Mouse (Mus musculus) embryonic facial prominence, embryonic 10.5 days (tissue): ENCODE results near the gene Tmc2. TPM values are rescaled to one million over a fixed set of nuclear protein-coding genes. Genes with fewer than 3 reads are reported as not detected.

Experiments used
- DNase-seq: peaks from one replicate; pipeline ENCODE4 v3.0.0-alpha.2; 2017; ENCODE audit warnings: low spot score
- H3K27ac ChIP-seq: fragments of 300-500 bp; sonication (generic); replicated peaks from 2 replicates; pipeline ENCODE4 v1.5.1; 2016; ENCODE audit warnings: mild to moderate bottlenecking
- H3K27me3 ChIP-seq: fragments of 300-500 bp; sonication (generic); replicated peaks from 2 replicates; pipeline ENCODE4 v1.6.1; 2016; ENCODE audit warnings: low read depth, mild to moderate bottlenecking; ENCODE audit not compliant: poor library complexity, severe bottlenecking
- H3K36me3 ChIP-seq: fragments of 300-500 bp; sonication (generic); replicated peaks from 2 replicates; pipeline ENCODE4 v1.6.1; 2016; ENCODE audit warnings: mild to moderate bottlenecking, moderate library complexity
- H3K4me1 ChIP-seq: fragments of 300-500 bp; sonication (generic); 2 replicates; pipeline ENCODE4 v1.6.1; 2016
- H3K4me3 ChIP-seq: fragments of 300-500 bp; sonication (generic); 2 replicates; pipeline ENCODE4 v1.5.1; 2016; ENCODE audit warnings: mild to moderate bottlenecking, moderate library complexity
- H3K9me3 ChIP-seq: fragments of 300-500 bp; sonication (generic); 2 replicates; pipeline ENCODE4 v1.6.1; 2016; ENCODE audit warnings: mild to moderate bottlenecking
- whole genome bisulfite sequencing: fragments of 180-500 bp; shearing (Covaris S2); methylation state at CpG from one replicate; pipeline ENCODE4 v1.1.7; 2016; 5-methylcytosine and 5-hydroxymethylcytosine counted together
- polyA plus RNA-seq: library from polyadenylated mRNA; unstranded; fragments of >200 nt; fragmentation: Nextera tagmentation; extraction: Ambion mirVana; gene quantifications from 2 replicates; pipeline ENCODE4 v1.2.1, GENCODE M21; 2016

Tmc2 gene
- polyA plus RNA-seq, 1 experiment from 2014 or later: not detected

DNA sequence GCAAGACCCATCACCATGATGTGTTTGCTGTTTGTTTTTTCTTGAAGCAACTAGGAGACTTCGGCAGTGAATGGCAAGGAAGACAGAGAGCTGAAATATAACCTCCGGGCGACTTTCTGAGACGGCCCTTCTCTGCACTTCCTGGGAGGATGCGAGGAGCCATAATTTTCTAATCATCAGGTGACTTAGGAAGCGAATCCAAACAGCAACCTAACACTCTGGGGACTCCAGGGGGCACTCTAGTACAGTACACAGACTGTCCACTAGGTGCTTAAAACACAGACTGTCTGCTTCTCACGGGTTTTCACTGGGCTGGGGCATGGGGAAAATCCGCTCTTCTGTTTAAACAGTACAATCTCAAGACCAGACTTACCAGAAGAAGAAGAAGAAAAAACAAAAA lies 96.4 kb downstream of the Tmc2 start:
- 15% methylated on average over 8 of the region's 8 CpGs for WGBS
- H3K9me3 ChIP-seq: no peaks in the 10 kb centered on the region
- peaks cover 45% of the 10 kb centered on the region for H3K27me3 ChIP-seq
- peaks cover 49% of the 10 kb centered on the region for H3K4me1 ChIP-seq
- H3K4me3 ChIP-seq: peak overlapping the region; percentile 18; the same call in 1 of the 2 replicates
- no peak overlapping the region for H3K27ac ChIP-seq
- DNase-seq: peak; percentile 61
- no peaks in the 10 kb centered on the region for H3K36me3 ChIP-seq

DNA sequence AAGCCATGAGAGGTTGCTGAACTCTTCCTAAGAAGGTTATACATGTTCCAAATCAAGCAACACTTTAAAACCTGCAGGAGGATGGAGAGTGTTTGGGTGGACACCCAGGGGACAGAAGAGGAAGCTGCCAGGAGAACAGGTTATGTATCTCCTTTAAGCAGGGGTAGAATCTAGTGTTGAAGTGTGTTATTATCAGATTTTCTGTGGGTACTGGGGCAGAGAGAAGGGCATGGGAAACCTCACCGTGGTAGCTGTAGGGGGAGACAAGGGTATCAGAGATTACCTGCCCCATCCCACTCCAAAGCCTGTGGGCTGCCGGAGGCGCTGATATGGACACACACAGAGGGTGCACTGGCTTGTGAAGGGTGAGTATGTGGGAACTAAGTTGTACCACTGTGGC lies 98.0 kb downstream of the Tmc2 start:
- WGBS: 54% methylated on average over 3 of the region's 3 CpGs
- Histone ChIP-seq H3K4me1 (peaks cover 57% of the 10 kb centered on the region), H3K36me3 (peaks cover 4% of the 10 kb centered on the region; the same call in 1 of the 2 replicates), H3K27ac (no peak overlapping the region), H3K4me3 (no peak overlapping the region), H3K27me3 (peaks cover 61% of the 10 kb centered on the region), H3K9me3 (no peaks in the 10 kb centered on the region)
- no peak for DNase-seq

DNA sequence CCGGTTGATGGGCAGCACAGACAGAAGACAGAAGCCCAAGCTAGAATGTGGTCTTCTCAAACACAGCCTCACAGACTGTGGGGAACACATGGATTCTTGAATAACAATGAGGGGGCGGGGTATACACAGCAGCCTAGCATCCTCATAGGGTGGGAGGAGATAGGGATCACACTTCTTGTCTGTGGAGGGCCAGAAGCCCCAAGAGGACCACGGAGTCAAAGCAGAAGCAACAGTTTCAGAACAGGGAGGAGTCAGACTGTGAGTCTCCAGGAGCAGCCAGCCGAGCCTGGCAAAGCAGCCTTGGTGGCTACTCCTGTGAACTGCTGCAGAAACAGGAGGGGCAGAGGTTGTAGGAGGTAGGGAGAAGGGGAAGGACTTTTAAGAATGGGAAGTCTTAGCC lies 98.5 kb downstream of the Tmc2 start:
- peaks cover 7% of the 10 kb centered on the region; the same call in 1 of the 2 replicates for H3K36me3 ChIP-seq
- H3K27me3 ChIP-seq: peaks cover 66% of the 10 kb centered on the region
- DNase-seq: peak; percentile 44
- peaks cover 57% of the 10 kb centered on the region for H3K4me1 ChIP-seq
- 5% methylated on average over 4 of the region's 4 CpGs for whole genome bisulfite sequencing
- H3K9me3 ChIP-seq: no peaks in the 10 kb centered on the region
- no peak overlapping the region for H3K27ac ChIP-seq
- H3K4me3 ChIP-seq: peak overlapping the region; percentile 77

DNA sequence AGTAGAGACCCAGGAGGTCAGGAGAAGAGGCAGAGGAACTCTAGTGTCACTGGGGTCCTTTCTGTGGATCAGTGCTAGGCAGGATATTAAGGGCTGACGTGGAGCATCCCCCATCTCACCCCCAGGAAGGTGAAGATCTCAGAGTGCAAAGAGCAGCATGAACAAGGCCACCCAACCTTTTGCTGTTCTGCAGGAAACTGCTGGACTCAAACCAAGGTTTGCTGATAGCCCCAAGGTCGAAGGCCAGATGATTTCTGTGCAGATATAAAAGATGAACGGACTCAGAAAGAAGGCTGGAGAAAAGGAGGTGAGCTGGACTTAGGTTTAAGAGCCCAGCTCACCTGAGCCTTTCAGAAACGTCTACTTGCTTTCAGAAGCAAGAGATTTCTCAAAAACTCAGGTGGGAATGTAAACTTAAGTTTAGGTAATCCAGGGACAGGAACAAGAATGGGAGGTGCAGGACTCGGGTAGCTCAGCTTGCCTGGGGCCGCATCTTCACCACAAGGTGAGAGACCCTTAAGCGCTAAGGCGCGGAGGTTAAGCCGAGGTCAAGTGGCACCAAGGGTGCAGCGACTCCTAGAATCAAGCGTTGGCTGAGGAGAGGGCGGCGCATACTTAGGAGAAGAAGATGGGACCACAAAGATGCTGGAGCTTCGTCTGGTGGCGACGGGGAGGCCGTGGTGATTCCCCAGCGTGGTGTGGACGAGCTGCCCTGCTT lies 99.4 kb downstream of the Tmc2 start:
- peak overlapping the region; percentile 77 for H3K4me3 ChIP-seq
- H3K27ac ChIP-seq: peak overlapping the region; percentile 83
- no peaks in the 10 kb centered on the region for H3K9me3 ChIP-seq
- WGBS: 8% methylated on average over 20 of the region's 20 CpGs
- peaks cover 75% of the 10 kb centered on the region for H3K27me3 ChIP-seq
- peaks cover 7% of the 10 kb centered on the region; the same call in 1 of the 2 replicates for H3K36me3 ChIP-seq
- DNase-seq: no peak
- H3K4me1 ChIP-seq: peaks cover 57% of the 10 kb centered on the region

DNA sequence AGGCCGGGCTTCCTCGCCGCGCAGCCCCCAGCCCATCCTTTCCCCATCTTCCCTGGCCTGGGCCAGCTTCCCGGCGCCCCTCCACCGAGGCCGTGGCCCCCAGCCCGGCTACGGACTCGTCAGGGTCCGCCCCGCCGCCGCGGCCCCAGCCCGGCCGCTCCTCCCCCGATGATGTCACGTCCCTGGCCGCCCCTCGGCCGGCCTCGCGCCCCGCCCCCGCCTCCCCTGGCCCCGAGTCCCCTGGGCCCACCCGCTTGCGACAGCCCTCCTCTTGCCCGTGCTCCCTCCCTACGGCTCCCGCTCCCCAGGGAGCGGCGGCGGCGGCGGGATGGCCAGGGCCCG lies 99.9 kb downstream of the Tmc2 start, which contains the start of gene Ebf4:
Gene Ebf4, plus strand, starts transcription at position 234 of the 342 bp plus-strand sequence.
- peaks cover 76% of the 10 kb centered on the region for H3K27me3 ChIP-seq
- H3K4me1 ChIP-seq: peaks cover 57% of the 10 kb centered on the region
- peak within 1 kb of the TSS; percentile 83 for H3K27ac ChIP-seq
- H3K36me3 ChIP-seq: peaks cover 7% of the 10 kb centered on the region; the same call in 1 of the 2 replicates
- H3K4me3 ChIP-seq: peak within 1 kb of the TSS; percentile 77
- WGBS: under 1% methylated on average over 38 of the region's 39 CpGs
- no peaks in the 10 kb centered on the region for H3K9me3 ChIP-seq
- peak; percentile 88 for DNase-seq

DNA sequence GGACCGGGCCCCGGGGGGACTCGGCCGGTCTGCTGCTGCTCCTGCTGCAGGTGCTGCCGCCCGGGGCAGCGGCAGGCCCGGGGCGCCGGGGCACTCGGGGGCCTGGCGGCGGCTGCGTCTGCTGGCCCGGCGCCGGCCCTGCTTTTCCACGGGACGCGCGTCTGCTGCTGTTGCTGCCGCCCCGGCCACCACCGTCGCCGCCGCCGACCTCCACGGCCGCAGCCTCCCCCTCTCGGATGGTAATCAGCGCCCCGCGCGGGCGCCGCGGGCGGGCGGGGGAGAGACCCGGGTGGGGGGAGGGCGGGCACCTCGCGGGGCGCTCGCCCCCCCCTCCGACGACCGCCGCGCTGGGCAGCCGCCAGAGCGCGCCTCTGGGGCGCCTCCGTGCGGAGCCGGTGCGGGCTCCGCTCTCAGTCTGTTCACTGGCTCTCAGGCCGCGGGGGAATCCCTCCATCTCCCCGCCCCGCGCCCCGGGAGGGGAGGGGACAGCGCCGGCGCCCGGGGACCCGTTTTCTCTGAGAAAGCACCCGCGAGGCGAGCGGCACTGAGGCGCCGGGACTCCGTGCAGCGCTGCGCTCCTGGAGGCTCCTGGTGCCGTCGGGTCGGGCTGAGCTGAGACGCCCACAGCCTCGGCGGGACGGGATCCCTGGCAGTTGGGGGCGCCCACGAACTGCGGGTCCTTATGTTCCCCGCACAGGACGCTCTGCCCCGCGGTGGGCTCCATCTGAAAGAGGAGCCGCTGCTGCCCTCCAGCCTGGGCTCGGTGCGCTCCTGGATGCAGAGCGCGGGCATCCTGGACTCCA lies 100.5 kb downstream of the Tmc2 start:
- WGBS: 2% methylated on average over 99 of the region's 99 CpGs
- H3K27me3 ChIP-seq: peaks cover 76% of the 10 kb centered on the region

DNA sequence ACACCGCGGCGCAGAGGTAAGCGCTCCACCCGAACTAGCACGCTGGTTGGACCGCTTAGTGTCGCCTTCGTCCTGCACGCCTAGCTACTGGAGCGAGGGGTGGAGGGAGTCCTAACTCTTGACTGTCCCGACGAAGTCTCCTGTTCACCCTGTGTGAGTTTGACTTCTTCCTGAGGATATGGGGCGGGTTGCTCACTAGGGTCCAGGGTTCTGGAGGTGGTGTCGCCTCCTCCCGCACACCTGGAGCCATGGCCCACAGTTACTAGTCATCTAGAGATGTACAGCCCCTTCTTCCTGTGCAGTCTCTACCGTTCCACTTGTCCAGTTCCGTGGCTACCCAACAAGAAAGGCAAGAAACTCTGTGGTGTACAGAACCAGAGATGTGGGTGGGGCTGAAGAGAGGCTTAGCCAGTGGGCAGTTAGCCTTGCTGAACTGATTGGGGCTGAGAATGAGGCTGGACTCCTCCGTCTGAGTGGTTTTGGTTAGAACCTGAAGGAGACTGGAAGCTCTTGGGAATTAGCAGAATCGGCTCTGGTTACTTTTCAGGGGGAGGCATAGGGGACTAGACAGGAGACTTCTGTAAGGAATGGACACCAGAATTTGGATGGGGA lies 101.2 kb downstream of the Tmc2 start:
- peaks cover 7% of the 10 kb centered on the region; the same call in 1 of the 2 replicates for H3K36me3 ChIP-seq
- peak overlapping the region; percentile 83; the same call in 1 of the 2 replicates for H3K27ac ChIP-seq
- H3K27me3 ChIP-seq: peaks cover 76% of the 10 kb centered on the region
- 3% methylated on average over 20 of the region's 20 CpGs for WGBS
- H3K9me3 ChIP-seq: no peaks in the 10 kb centered on the region
- peaks cover 54% of the 10 kb centered on the region for H3K4me1 ChIP-seq
- H3K4me3 ChIP-seq: peak overlapping the region; percentile 77
- peak; percentile 32 for DNase-seq

More for the DNA sequence above, 100.5 kb downstream of the Tmc2 start:
- Histone ChIP-seq H3K36me3 (peaks cover 7% of the 10 kb centered on the region; the same call in 1 of the 2 replicates), H3K4me3 (peak overlapping the region; percentile 77), H3K9me3 (no peaks in the 10 kb centered on the region), H3K4me1 (peaks cover 57% of the 10 kb centered on the region), H3K27ac (peak overlapping the region; percentile 83)
- peak; percentile 76 for DNase-seq

DNA sequence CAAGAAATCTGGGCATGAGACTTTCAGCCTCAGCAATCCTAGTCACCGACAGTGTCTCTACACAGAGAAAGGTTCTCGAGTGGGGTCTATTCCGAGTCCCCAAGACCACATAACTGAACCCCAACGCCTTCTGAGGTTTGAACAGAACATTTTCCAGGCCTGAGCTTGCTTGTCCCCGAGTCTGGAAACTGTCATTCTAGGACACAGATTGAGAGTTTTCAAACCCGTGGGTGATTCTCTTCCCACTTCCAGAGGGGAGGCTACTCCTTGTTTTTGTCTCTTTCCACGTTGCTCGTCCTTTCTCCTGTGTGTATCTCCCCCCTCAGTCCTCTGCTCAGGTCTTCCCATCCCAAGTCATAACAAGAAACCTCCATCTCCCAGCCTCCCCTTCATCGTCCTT lies 102.6 kb downstream of the Tmc2 start:
- 81% methylated on average over 9 of the region's 9 CpGs for WGBS
- DNase-seq: no peak
- Histone ChIP-seq H3K9me3 (no peaks in the 10 kb centered on the region), H3K27ac (no peak overlapping the region), H3K4me1 (peaks cover 45% of the 10 kb centered on the region), H3K36me3 (peaks cover 7% of the 10 kb centered on the region; the same call in 1 of the 2 replicates), H3K4me3 (no peak overlapping the region), H3K27me3 (peaks cover 66% of the 10 kb centered on the region)

DNA sequence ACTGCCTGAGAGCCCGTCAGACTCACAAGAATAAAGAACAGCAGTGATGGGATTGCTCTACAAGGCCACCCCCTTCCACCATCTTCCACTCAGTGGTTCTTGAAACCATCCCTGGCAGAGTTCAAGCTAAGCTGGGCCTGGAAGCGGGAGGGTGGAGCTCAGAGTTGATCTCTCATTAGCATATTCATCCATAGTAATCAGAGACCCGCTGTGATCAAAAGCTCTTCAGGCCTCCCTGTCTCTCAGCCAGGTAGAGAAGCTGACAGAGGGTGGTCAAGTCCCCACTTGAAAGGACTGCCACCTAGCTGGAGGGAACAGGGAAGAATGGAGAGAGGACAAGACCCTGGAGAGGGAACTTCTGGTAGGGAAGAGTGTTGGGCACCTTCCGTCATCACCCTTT lies 108.0 kb downstream of the Tmc2 start:
- Histone ChIP-seq H3K9me3 (no peaks in the 10 kb centered on the region), H3K36me3 (peaks cover 29% of the 10 kb centered on the region), H3K27me3 (peaks cover 15% of the 10 kb centered on the region), H3K27ac (no peak overlapping the region), H3K4me1 (no peaks in the 10 kb centered on the region; the same call in 1 of the 2 replicates), H3K4me3 (no peak overlapping the region)
- WGBS: 33% methylated on average over 4 of the region's 4 CpGs
- no peak for DNase-seq

Other genes starting within 250 kb of the Tmc2 start
- gene Tgm3, start 182.8 kb upstream of the Tmc2 start, polyA plus RNA-seq: not detected in 2 replicates
- not detected in 2 replicates for gene Tgm6, start 82.8 kb upstream of the Tmc2 start, polyA plus RNA-seq
- gene Snrpb, start 15.8 kb upstream of the Tmc2 start, polyA plus RNA-seq: 898 and 946 TPM in 2 replicates
- 471 and 485 TPM in 2 replicates for gene Nop56, start 79.2 kb downstream of the Tmc2 start, polyA plus RNA-seq
- 126 TPM in 2 replicates for gene Idh3b, start 89.4 kb downstream of the Tmc2 start, polyA plus RNA-seq
- gene Ebf4, start 100.0 kb downstream of the Tmc2 start, polyA plus RNA-seq: 0.80 and 0.82 TPM in 2 replicates
- gene Cpxm1, start 202.4 kb downstream of the Tmc2 start, polyA plus RNA-seq: 63.6 and 69.7 TPM in 2 replicates
- gene Gm28372, start 210.0 kb downstream of the Tmc2 start, polyA plus RNA-seq: 0.08 TPM in 1 of 2 replicates, not detected in the other
- gene 1700020A23Rik, start 210.1 kb downstream of the Tmc2 start, polyA plus RNA-seq: not detected in 2 replicates
- gene Tmem239, start 211.3 kb downstream of the Tmc2 start, polyA plus RNA-seq: not detected in 2 replicates
- gene Vps16, start 229.1 kb downstream of the Tmc2 start, polyA plus RNA-seq: 112 and 122 TPM in 2 replicates
- 13.9 and 14.0 TPM in 2 replicates for gene Pced1a, start 229.5 kb downstream of the Tmc2 start, polyA plus RNA-seq